ENCODE assay signal across 8 mouse cellular contexts in the genomic region with DNA sequence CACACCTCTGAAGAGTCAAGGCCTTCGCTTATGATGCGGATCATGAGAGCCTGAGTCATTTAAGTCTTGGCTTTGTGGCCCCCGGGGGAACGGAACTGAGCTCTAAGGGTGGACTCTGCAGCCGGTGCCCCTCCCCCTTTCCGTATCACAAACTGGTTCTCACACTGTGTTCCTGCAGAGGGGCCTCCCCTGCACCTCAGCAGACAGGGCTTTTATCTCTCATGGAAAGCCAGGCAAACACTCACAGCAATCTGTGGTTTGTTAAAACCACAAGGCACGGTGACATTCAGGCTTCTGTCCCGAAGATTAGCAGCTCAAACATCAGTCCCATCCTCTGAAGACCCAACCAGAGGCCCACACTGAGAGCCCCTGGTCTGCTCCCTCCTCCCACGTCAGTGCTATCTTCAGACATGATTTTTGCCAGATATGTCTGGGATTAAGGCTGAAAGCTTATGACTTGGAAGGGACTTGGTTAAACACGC. TPM values are rescaled to one million over a fixed set of nuclear protein-coding genes. Genes with fewer than 3 reads are reported as not detected.
A peak's percentile ranks its signal among the peaks of the same experiment; 100 is the strongest.
DNase-seq lines count a peak whose midpoint lies in the region; ATAC-seq lines count a peak whose summit lies in the region.

No protein-coding gene starts in this region.

- no peaks in the 10 kb centered on the region for H3K9me3 ChIP-seq in forebrain, embryonic 12.5 days
- no peaks in the 10 kb centered on the region for H3K9me3 ChIP-seq in forebrain, embryonic 15.5 days
- no peaks in the 10 kb centered on the region for H3K9me3 ChIP-seq in heart, embryonic 12.5 days (replicated peaks)
- H3K9me3 ChIP-seq in limb, embryonic 11.5 days (ENCODE audit: control insufficient read depth, low read length): no peaks in the 10 kb centered on the region; the same call in 1 of the 2 replicates
- no peaks in the 10 kb centered on the region for H3K9me3 ChIP-seq in forebrain, embryonic 11.5 days (ENCODE audit: control insufficient read depth, low read length)

- peak; percentile 65 for DNase-seq in T-cell, adult 2 months (ENCODE audit: low spot score)
- peak; percentile 26 for DNase-seq in limb, embryonic 11.5 days (ENCODE audit: low spot score)
- DNase-seq in naive thymus-derived CD4-positive, alpha-beta T cell, adult 2 months (ENCODE audit: low read depth): peak; percentile 81
- no peak for DNase-seq in left cerebral cortex, postnatal 25 days (ENCODE audit: low spot score in 2 of 2)
- DNase-seq in forebrain, embryonic 11.5 days (ENCODE audit: low spot score): no peak

- H3K4me3 ChIP-seq in forebrain, embryonic 12.5 days (replicated peaks): no peak overlapping the region
- no peak overlapping the region for H3K4me3 ChIP-seq in forebrain, embryonic 15.5 days
- peak overlapping the region; percentile 1 for H3K4me3 ChIP-seq in heart, embryonic 12.5 days
- no peak overlapping the region for H3K4me3 ChIP-seq in limb, embryonic 11.5 days (ENCODE audit: low read depth, low read length)
- H3K4me3 ChIP-seq in forebrain, embryonic 11.5 days (ENCODE audit: low read depth, low read length): no peak overlapping the region

- peaks cover 8% of the 10 kb centered on the region; the same call in 1 of the 2 replicates for H3K4me1 ChIP-seq in forebrain, embryonic 12.5 days
- H3K4me1 ChIP-seq in forebrain, embryonic 15.5 days: no peaks in the 10 kb centered on the region
- H3K4me1 ChIP-seq in heart, embryonic 12.5 days (replicated peaks): peaks cover 76% of the 10 kb centered on the region
- peaks cover 5% of the 10 kb centered on the region; the same call in 1 of the 2 replicates for H3K4me1 ChIP-seq in limb, embryonic 11.5 days (ENCODE audit: control insufficient read depth, insufficient read depth, low read length)
- H3K4me1 ChIP-seq in forebrain, embryonic 11.5 days (replicated peaks; ENCODE audit: control insufficient read depth, insufficient read depth, low read length): peaks cover 3% of the 10 kb centered on the region; the same call in 1 of the 2 replicates

- intact Hi-C loops in left cerebral cortex, postnatal 25 days (cut with DNase I): no loop called here

- no peak for ATAC-seq in forebrain, embryonic 12.5 days (ENCODE audit: low FRiP score)
- no peak for ATAC-seq in forebrain, embryonic 15.5 days (replicated peaks)
- peak; percentile 84 for ATAC-seq in heart, embryonic 12.5 days (ENCODE audit: insufficient number of reproducible peaks, low FRiP score)
- no peak for ATAC-seq in limb, embryonic 11.5 days (ENCODE audit: insufficient number of reproducible peaks, low FRiP score, low TSS enrichment, low read depth)
- ATAC-seq in forebrain, embryonic 11.5 days (replicated peaks; ENCODE audit: low FRiP score): no peak

- no peak overlapping the region for H3K4me2 ChIP-seq in forebrain, embryonic 12.5 days
- H3K4me2 ChIP-seq in forebrain, embryonic 15.5 days (replicated peaks): no peak overlapping the region
- peak overlapping the region; percentile 57 for H3K4me2 ChIP-seq in heart, embryonic 12.5 days
- no peak overlapping the region for H3K4me2 ChIP-seq in limb, embryonic 11.5 days (ENCODE audit: low read depth, severe bottlenecking)
- no peak overlapping the region for H3K4me2 ChIP-seq in forebrain, embryonic 11.5 days (ENCODE audit: low read depth, low read length, severe bottlenecking)

- no peaks in the 10 kb centered on the region for H3K27me3 ChIP-seq in forebrain, embryonic 12.5 days
- no peaks in the 10 kb centered on the region for H3K27me3 ChIP-seq in forebrain, embryonic 15.5 days
- H3K27me3 ChIP-seq in heart, embryonic 12.5 days (replicated peaks): no peaks in the 10 kb centered on the region
- no peaks in the 10 kb centered on the region for H3K27me3 ChIP-seq in limb, embryonic 11.5 days (ENCODE audit: control insufficient read depth, insufficient read depth, low read length)
- H3K27me3 ChIP-seq in forebrain, embryonic 11.5 days (ENCODE audit: control insufficient read depth, insufficient read depth, low read length): no peaks in the 10 kb centered on the region

- 0 out of 2 replicates have a peak overlapping the region, but pooled peaks have one; percentile 31 for H3K27ac ChIP-seq in forebrain, embryonic 12.5 days
- H3K27ac ChIP-seq in forebrain, embryonic 15.5 days (replicated peaks): no peak overlapping the region; the same call in 1 of the 2 replicates
- H3K27ac ChIP-seq in heart, embryonic 12.5 days (ENCODE audit: poor library complexity, severe bottlenecking): peak overlapping the region; percentile 96
- no peak overlapping the region for H3K27ac ChIP-seq in limb, embryonic 11.5 days (replicated peaks; ENCODE audit: low read depth, low read length)
- no peak overlapping the region for H3K27ac ChIP-seq in forebrain, embryonic 11.5 days (ENCODE audit: low read depth, low read length)

- WGBS in forebrain, embryonic 12.5 days: 54% methylated on average over 10 of the region's 10 CpGs
- 56% methylated on average over 10 of the region's 10 CpGs for WGBS in forebrain, embryonic 15.5 days
- WGBS in heart, embryonic 12.5 days: 4% methylated on average over 10 of the region's 10 CpGs
- 21% methylated on average over 10 of the region's 10 CpGs for WGBS in limb, embryonic 11.5 days
- WGBS in forebrain, embryonic 11.5 days: 54% methylated on average over 10 of the region's 10 CpGs

- H3K9ac ChIP-seq in forebrain, embryonic 12.5 days: no peak overlapping the region
- H3K9ac ChIP-seq in forebrain, embryonic 15.5 days (replicated peaks): no peak overlapping the region
- H3K9ac ChIP-seq in heart, embryonic 12.5 days: peak overlapping the region; percentile 54
- no peak overlapping the region for H3K9ac ChIP-seq in limb, embryonic 11.5 days (ENCODE audit: low read length)
- no peak overlapping the region for H3K9ac ChIP-seq in forebrain, embryonic 11.5 days (ENCODE audit: low read length)

- H3K36me3 ChIP-seq in forebrain, embryonic 12.5 days (replicated peaks): no peaks in the 10 kb centered on the region
- no peaks in the 10 kb centered on the region for H3K36me3 ChIP-seq in forebrain, embryonic 15.5 days
- no peaks in the 10 kb centered on the region for H3K36me3 ChIP-seq in heart, embryonic 12.5 days
- no peaks in the 10 kb centered on the region for H3K36me3 ChIP-seq in limb, embryonic 11.5 days (ENCODE audit: control insufficient read depth, insufficient read depth, low read length)
- H3K36me3 ChIP-seq in forebrain, embryonic 11.5 days (ENCODE audit: control insufficient read depth, insufficient read depth, low read length): no peaks in the 10 kb centered on the region

RNA-seq across cellular contexts. Expression of a gene that starts 59.6 kb away (rescaled TPM):
- polyA plus RNA-seq in forebrain, embryonic 12.5 days (2016; fragmentation: Nextera tagmentation; extraction: Ambion mirVana): 6.4 and 8.8 TPM in 2 replicates
- polyA plus RNA-seq in forebrain, embryonic 15.5 days (2015; fragmentation: Nextera tagmentation; extraction: Ambion mirVana): 3.4 and 3.6 TPM in 2 replicates
- polyA plus RNA-seq in heart, embryonic 12.5 days (2016; fragmentation: Nextera tagmentation; extraction: Ambion mirVana): 43.1 and 47.7 TPM in 2 replicates
- polyA plus RNA-seq in limb, embryonic 11.5 days (2014; fragmentation: Nextera tagmentation; extraction: Ambion mirVana): 5.4 and 6.5 TPM in 2 replicates
- 10 to 100 TPM; 18.5 to 19.9 TPM for total RNA-seq in left cerebral cortex, postnatal 25 days (2021)
- 9.2 and 10.8 TPM in 2 replicates for polyA plus RNA-seq in forebrain, embryonic 11.5 days (2014; fragmentation: Nextera tagmentation; extraction: Ambion mirVana)

Comparison
In these comparisons a context has a peak if more than half of its experiments do, and no peak if none do; other contexts are left out.
1. H3K27ac ChIP-seq: peak in forebrain, embryonic 12.5 days (single experiment) and heart, embryonic 12.5 days (single experiment); none in forebrain, embryonic 15.5 days (single experiment), limb, embryonic 11.5 days (single experiment) and forebrain, embryonic 11.5 days (single experiment).
2. DNase-seq: peak in T-cell, adult 2 months (single experiment), limb, embryonic 11.5 days (single experiment) and naive thymus-derived CD4-positive, alpha-beta T cell, adult 2 months (single experiment); none in left cerebral cortex, postnatal 25 days (0 of 2) and forebrain, embryonic 11.5 days (single experiment).